8 mouse cellular contexts compared by ENCODE assay signal in genomic region chr6:87183159-87183558, GRCm38 (mm10).
DNase-seq lines count a peak whose midpoint lies in the region; ATAC-seq lines count a peak whose summit lies in the region.

No protein-coding gene starts in this region.

- no peak for ATAC-seq in megakaryocyte-erythroid progenitor cell, adult 5-6 weeks (replicated peaks; ENCODE audit: low FRiP score, low TSS enrichment, poor library complexity, severe bottlenecking)

- peak; percentile 78 for DNase-seq in 416B (ENCODE audit: low read depth)
- DNase-seq in adrenal gland, adult 8-10 months = peak; percentile 27
- peak; percentile 34 for DNase-seq in gastrocnemius, postnatal 25 days
- DNase-seq in kidney, postnatal 36 days = peak; percentile 76 to 77
- peak; percentile 85 for DNase-seq in lung, postnatal 10 days
- DNase-seq in urinary bladder, adult 18-20 months (ENCODE audit: low spot score in 2 of 2) = no peak
- DNase-seq in thymus, postnatal 0 days (ENCODE audit: low spot score) = no peak

Comparison
In these comparisons a context has a peak if more than half of its experiments do, and no peak if none do; other contexts are left out.
1. DNase-seq: peak in 416B (single experiment), adrenal gland, adult 8-10 months (single experiment), gastrocnemius, postnatal 25 days (single experiment), kidney, postnatal 36 days (2 of 2) and lung, postnatal 10 days (single experiment); none in urinary bladder, adult 18-20 months (0 of 2) and thymus, postnatal 0 days (single experiment).